Mouse (Mus musculus): ENCODE results near the gene Ubqln1. TPM values are rescaled to one million over a fixed set of nuclear protein-coding genes. Genes with fewer than 3 reads are reported as not detected.

The Ubqln1 gene
- total RNA-seq, 2 experiments from 2014 or later = 145 to 146 TPM

DNA sequence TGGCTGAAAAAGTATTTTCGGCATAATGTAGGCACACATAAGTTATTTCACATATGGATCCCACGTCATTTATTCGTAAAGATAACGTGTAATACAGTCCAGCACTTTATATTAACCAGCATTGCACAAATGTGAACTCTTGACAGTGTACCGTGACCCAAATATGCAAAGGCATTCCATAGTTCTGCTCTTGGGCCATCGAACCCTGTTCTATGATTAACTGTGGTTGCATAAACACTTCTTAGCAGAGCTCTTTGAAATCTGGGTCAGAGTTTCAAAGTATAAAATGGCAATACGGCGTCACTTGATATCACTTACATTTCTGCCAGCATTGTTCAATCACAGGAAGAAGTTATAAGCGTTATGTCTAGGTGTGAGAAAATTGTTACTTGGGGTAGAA lies 942 bp upstream of the Ubqln1 start:
- DNase-seq (ENCODE audit: extremely low spot score in 1 of 2, low spot score in 2 of 2) = no peak
- intact Hi-C loops (cut with DNase I) = no loop called here
- no peak for TF ChIP-seq CTCF (IDR thresholded peaks at IDR 0.05)
- Histone ChIP-seq H3K27ac (peak overlapping the region; percentile 96; the same call in 1 of the 2 replicates), H3K4me3 (peak overlapping the region; percentile 92)

DNA sequence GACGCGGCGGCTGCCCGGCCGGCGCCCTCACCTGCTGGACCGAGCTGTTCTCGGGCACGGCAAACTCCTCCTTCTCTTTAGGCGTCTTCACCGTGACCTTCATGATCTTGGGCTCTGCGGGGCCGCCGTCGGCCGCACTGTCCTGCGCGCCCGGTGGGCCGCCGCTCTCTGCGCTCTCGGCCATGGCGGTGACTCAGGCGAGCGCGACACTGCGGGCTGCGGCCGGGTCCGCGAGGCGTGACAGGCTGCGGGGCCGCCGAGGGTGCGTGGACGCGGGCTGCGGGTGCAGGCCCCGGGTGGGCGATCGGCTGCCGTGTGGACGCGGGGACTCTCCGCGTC lies 231 bp downstream of the Ubqln1 start:
- Histone ChIP-seq H3K4me3 (peak overlapping the region; percentile 92), H3K27ac (peak overlapping the region; percentile 96)
- DNase-seq (ENCODE audit: extremely low spot score in 1 of 2, low spot score in 2 of 2) = no peak
- TF ChIP-seq CTCF (IDR thresholded peaks at IDR 0.05) = no peak
- intact Hi-C loops (cut with DNase I) = loop anchor here (1.0 to 2.0 kb wide), 2 partner anchors 26 to 86 kb away; no protein-coding TSS in a partner anchor

DNA sequence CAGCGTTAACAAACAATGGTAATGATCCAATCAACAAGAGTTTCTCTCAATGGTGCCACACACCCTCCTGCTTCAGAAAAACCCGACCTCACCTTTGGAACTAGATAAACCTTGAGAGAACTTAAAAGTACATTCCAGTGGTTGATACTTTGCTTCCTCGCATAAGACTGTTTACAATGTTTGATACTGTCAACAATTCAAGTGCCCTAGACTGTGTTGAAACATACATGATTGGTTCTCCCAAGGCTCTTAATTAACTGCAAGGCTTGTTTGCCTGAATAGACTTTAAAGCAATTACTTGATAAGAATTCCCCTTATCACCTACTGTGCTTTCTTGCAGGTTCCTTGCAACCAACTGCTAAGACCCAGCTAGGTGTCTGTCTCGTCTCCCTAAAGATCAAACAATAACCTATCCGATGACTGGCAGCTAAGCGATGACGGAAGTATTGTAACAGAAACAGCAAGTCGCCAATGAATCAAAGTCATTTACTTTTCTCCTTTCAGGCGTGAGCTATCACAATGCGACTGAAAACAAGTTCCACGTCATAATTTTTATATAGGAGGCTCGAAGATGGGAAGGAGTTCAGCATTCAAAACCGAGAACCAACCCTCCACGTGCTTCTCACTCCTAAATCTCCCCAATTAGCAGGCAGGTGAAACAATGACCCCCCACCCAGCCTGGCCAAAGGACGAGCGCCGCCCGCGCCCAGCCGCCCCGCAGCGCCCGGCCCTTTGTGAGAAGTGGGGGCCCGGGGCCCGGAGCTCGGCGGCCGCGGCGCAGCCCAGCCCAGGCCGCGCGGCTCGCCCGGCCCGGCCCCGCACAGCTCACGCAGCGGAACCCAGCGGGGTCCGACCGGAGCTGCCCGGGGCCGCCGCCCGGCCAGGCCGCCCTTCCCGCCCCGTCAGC lies 854 bp downstream of the Ubqln1 start:
- intact Hi-C loops (cut with DNase I) = loop anchor here (1.0 to 2.0 kb wide), 2 partner anchors 26 to 85 kb away; no protein-coding TSS in a partner anchor
- DNase-seq (ENCODE audit: extremely low spot score in 1 of 2, low spot score in 2 of 2) = peak in 1 of 2 experiments; percentile 12
- TF ChIP-seq CTCF (IDR thresholded peaks at IDR 0.05) = no peak
- Histone ChIP-seq H3K4me3 (peak overlapping the region; percentile 92), H3K27ac (peak overlapping the region; percentile 96)

DNA sequence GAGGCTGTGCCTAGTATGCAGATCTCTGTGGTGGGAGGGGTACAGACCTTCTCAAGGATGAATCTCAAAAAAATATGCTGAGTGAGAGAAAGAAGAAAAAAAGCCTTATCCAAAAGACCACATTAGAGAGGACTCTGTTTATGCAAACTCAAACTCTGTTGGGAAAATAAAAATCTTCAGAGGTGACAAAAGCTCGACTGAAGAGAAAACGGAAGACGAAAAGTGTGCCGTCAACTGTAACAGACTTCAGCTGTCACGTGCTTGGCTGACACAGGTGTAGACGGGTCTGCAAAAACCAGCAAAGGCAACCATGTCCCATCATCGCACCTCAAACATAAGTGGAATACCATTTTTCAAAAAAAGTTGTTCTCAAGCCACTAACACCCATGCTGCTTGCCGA lies 1.7 kb downstream of the Ubqln1 start:
- TF ChIP-seq CTCF (IDR thresholded peaks at IDR 0.05) = no peak
- intact Hi-C loops (cut with DNase I) = loop anchor here (2.0 kb wide), 1 partner anchor 25 kb away; no protein-coding TSS in a partner anchor
- no peak for DNase-seq (ENCODE audit: extremely low spot score in 1 of 2, low spot score in 2 of 2)
- no peak overlapping the region for H3K27ac ChIP-seq
- H3K4me3 ChIP-seq = peak overlapping the region; percentile 92

DNA sequence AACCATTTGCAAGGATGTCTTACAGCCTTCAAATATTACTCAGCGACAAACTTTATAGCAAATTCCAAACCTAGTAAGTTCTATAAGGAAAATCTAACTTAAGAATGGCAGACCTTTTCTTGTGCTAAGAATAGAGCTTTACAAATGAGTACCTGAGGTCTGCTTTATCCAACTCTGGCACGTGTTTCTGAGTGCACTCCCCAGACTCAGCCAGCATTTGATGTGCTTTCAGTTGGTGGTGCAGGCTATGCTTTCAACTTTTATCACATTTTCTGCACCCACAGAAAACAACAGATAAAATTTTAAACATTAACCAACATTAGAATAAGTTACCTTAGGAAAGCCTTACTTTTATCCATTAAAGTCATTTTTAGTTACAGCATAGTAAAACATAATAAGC lies 2.9 kb downstream of the Ubqln1 start:
- H3K27ac ChIP-seq = no peak overlapping the region
- TF ChIP-seq CTCF (IDR thresholded peaks at IDR 0.05) = no peak
- DNase-seq (ENCODE audit: extremely low spot score in 1 of 2, low spot score in 2 of 2) = no peak
- H3K4me3 ChIP-seq = no peak overlapping the region
- intact Hi-C loops (cut with DNase I) = no loop called here

DNA sequence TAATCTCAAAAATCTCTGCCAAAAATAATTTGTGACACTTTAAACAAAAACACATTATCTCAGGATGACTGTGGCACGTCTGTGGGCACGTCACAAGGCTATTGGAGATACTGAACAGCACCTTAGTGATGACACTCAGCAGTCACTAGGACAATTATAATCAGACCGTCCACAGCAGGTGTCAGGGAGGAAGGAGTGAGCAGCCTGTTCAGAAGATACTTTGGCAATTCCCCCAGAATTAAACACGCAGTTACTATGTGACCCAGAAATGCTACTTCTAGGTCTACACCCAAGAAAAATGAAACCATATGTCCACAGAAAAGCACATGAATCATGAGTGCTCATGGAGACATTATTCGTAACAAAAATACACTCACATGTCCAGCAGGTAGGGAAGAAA lies 5.0 kb downstream of the Ubqln1 start:
- Histone ChIP-seq H3K4me3 (no peak overlapping the region), H3K27ac (no peak overlapping the region)
- DNase-seq (ENCODE audit: extremely low spot score in 1 of 2, low spot score in 2 of 2) = no peak
- intact Hi-C loops (cut with DNase I) = no loop called here
- no peak for TF ChIP-seq CTCF (IDR thresholded peaks at IDR 0.05)

DNA sequence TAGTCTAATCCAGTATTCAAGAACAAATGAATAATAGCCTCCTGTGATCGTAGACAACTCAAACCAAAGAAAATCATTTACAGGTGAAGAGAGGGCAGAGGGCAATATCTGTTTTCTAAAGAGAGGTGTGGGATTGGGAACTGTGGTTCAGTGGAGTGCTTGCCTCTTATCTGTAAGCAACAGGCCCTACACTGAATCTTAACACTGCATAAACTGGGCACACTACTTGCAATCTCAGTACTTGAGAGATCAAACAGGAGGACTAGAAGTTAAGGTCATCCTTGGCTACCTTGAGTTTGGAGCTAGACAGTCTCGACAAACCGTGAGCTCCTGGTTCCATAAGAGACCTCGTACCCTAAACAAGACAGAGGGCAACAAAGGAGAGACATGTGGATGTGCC lies 9.4 kb downstream of the Ubqln1 start:
- no peak overlapping the region for H3K27ac ChIP-seq
- intact Hi-C loops (cut with DNase I) = no loop called here
- H3K4me3 ChIP-seq = no peak overlapping the region
- no peak for DNase-seq (ENCODE audit: extremely low spot score in 1 of 2, low spot score in 2 of 2)
- no peak for TF ChIP-seq CTCF (IDR thresholded peaks at IDR 0.05)

DNA sequence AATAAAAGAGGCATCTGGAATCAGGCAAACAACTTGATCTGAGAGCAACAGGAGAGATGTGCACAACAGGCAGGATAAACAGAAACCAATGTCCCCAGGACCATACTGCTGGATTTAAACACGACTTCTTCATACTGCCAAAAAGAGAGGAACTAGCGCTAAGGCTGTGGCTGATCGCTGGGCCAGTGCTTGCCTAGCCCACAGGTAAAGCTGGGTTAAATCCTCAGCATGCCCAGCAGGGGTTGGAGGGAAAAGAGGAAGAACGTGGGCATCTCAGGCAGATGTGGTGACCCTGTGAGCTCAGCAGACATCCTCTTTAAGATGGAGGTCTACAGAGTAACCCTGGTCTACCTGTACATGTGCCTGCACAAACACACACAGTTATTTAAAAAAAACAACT lies 10.5 kb downstream of the Ubqln1 start:
- intact Hi-C loops (cut with DNase I) = no loop called here
- no peak for TF ChIP-seq CTCF (IDR thresholded peaks at IDR 0.05)
- no peak overlapping the region for H3K27ac ChIP-seq
- no peak overlapping the region for H3K4me3 ChIP-seq
- no peak for DNase-seq (ENCODE audit: extremely low spot score in 1 of 2, low spot score in 2 of 2)

DNA sequence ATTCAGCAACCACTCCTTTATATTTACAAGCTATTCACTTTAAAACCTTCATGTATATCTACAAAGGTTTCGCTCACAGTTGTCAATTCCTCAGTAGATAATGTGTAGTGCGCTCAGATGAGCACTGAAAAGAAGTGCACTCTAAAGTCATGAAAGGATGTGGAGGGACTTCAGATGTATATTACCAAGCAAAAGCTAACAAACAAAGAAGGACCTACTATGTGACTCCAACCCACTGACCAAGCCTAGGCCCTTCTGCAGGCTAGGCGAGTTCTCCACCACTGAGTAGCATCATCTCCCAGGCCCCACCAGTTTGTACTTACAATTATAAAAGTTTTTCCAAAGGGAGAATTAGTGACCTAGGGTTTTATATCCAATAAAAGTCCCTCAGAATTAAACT lies 11.3 kb downstream of the Ubqln1 start:
- intact Hi-C loops (cut with DNase I) = no loop called here

DNA sequence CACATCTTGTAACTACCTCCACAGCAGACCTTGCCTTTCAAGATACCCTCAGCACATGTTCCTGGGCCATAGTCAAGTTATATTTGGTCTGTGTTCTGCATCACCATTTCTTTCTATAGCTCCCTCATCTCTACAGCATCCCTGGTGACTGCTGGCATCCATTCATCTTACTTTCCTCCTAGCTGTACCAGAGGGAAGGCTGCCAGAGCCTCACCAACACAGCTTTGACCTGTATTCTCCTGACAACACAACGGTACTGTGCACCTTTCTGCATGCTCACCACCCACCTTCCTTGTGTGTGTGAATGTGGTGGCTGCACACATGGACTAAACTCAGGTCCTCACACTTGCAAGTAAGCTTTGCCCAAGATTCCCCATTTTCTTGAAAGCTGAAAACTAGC lies 12.6 kb downstream of the Ubqln1 start:
- Histone ChIP-seq H3K27ac (no peak overlapping the region), H3K4me3 (no peak overlapping the region)
- no peak for TF ChIP-seq CTCF (IDR thresholded peaks at IDR 0.05)
- intact Hi-C loops (cut with DNase I) = no loop called here
- DNase-seq (ENCODE audit: extremely low spot score in 1 of 2, low spot score in 2 of 2) = peak; percentile 10 to 25

More for the DNA sequence above, 11.3 kb downstream of the Ubqln1 start:
- TF ChIP-seq CTCF (IDR thresholded peaks at IDR 0.05) = no peak
- Histone ChIP-seq H3K27ac (no peak overlapping the region), H3K4me3 (no peak overlapping the region)
- DNase-seq (ENCODE audit: extremely low spot score in 1 of 2, low spot score in 2 of 2) = no peak

DNA sequence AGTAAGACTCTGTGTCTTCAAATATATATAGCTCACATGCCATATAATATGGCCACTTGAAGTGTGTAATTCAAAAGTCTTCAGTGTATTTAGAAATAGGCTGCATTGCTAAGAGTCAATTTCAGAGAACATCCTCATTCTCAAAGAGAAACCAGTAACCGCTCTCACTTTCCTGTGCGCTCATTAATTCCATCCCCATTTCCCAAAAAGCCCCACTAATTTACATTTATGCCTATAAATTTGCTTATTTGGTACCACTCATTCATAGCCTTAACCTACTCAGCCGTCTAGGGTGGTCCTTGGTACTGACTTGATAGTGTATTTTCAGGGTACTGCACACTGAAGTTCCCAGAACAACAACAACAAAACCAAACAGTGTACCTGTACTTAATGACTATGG lies 13.5 kb downstream of the Ubqln1 start:
- TF ChIP-seq CTCF (IDR thresholded peaks at IDR 0.05) = no peak
- Histone ChIP-seq H3K4me3 (no peak overlapping the region), H3K27ac (no peak overlapping the region)
- no peak for DNase-seq (ENCODE audit: extremely low spot score in 1 of 2, low spot score in 2 of 2)
- intact Hi-C loops (cut with DNase I) = no loop called here

DNA sequence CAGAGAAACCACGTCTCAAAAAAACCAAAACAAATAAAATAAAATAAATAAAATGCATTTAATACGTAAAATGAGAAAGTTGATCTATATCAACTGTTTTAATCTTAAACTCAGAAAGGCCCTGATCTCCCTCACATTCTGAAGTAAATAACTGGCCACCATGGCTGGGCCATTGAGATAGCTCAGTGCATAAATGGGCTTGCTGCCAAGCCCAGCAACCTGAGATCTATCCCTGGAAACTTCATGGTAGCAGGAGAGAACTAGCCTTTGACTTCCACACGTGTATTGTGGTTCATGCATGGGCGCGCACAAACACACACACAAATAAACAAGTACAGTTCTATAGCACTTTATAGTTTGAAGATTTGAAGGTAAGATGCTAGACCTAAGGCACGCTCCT lies 14.1 kb downstream of the Ubqln1 start:
- TF ChIP-seq CTCF (IDR thresholded peaks at IDR 0.05) = no peak
- intact Hi-C loops (cut with DNase I) = no loop called here
- DNase-seq (ENCODE audit: extremely low spot score in 1 of 2, low spot score in 2 of 2) = no peak
- H3K4me3 ChIP-seq = no peak overlapping the region
- no peak overlapping the region for H3K27ac ChIP-seq
